Mouse (Mus musculus) midbrain, embryonic 12.5 days (tissue): ENCODE measurements around the gene Gm8994. TPM values are rescaled to one million over a fixed set of nuclear protein-coding genes. Genes with fewer than 3 reads are reported as not detected.
"Not testable (repeated sequence)": the region's sequence is repeated elsewhere in the genome, so short reads cannot be mapped to it uniquely, and the experiment has no call there.

Experiments
- ATAC-seq: fragments of 200-750 bp; cut with Nextera tagmentation; 2 replicates; pipeline ENCODE4 v1.8.0; 2017; ENCODE audit warnings: low read depth, moderate TSS enrichment, moderate library complexity; ENCODE audit not compliant: low FRiP score
- H3K27ac ChIP-seq: fragments of 300-500 bp; sonication (generic); replicated peaks from 2 replicates; pipeline ENCODE4 v1.5.1; 2016; ENCODE audit warnings: mild to moderate bottlenecking
- H3K27me3 ChIP-seq: fragments of 300-500 bp; sonication (generic); 2 replicates; pipeline ENCODE4 v1.6.1; 2016; ENCODE audit warnings: mild to moderate bottlenecking
- H3K36me3 ChIP-seq: fragments of 300-500 bp; sonication (generic); 2 replicates; pipeline ENCODE4 v1.6.1; 2016
- H3K4me1 ChIP-seq: fragments of 300-500 bp; sonication (generic); 2 replicates; pipeline ENCODE4 v1.6.1; 2016
- H3K4me2 ChIP-seq: fragments of 300-500 bp; sonication (generic); replicated peaks from 2 replicates; pipeline ENCODE4 v1.6.1; 2016; ENCODE audit warnings: mild to moderate bottlenecking, moderate library complexity
- H3K4me3 ChIP-seq: fragments of 300-500 bp; sonication (generic); 2 replicates; pipeline ENCODE4 v1.5.1; 2016; ENCODE audit warnings: mild to moderate bottlenecking
- H3K9ac ChIP-seq: fragments of 300-500 bp; sonication (generic); replicated peaks from 2 replicates; pipeline ENCODE4 v1.6.1; 2016; ENCODE audit warnings: mild to moderate bottlenecking, moderate library complexity
- H3K9me3 ChIP-seq: fragments of 300-500 bp; sonication (generic); 2 replicates; pipeline ENCODE4 v1.6.1; 2016; ENCODE audit warnings: mild to moderate bottlenecking
- WGBS: fragments of 180-500 bp; shearing (Covaris S2); methylation state at CpG from one replicate; pipeline ENCODE4 v1.1.7; 2016; 5-methylcytosine and 5-hydroxymethylcytosine counted together
- polyA plus RNA-seq: library from polyadenylated mRNA; unstranded; fragments of >200 nt; fragmentation: Nextera tagmentation; extraction: Ambion mirVana; gene quantifications from 2 replicates; pipeline ENCODE4 v1.2.1, GENCODE M21; 2016

Gm8994 gene
- not detected in 2 replicates for polyA plus RNA-seq

- H3K27ac ChIP-seq, H3K9ac ChIP-seq, H3K4me2 ChIP-seq, H3K4me3 ChIP-seq, ATAC-seq, H3K9me3 ChIP-seq, H3K4me1 ChIP-seq, H3K36me3 ChIP-seq, H3K27me3 ChIP-seq: not testable (repeated sequence)
- 92% methylated on average over 4 of the region's 4 CpGs for WGBS
These were observed at the start of gene Gm8994 for GRCm38 (mm10) chr6:136327239-136327638. Gene Gm8994, plus strand, starts transcription at chr6:136327539.

GRCm38 (mm10) chr6:136277685-136278084 lies 49.7 kb upstream of the Gm8994 start:
- H3K9me3 ChIP-seq: no peaks in the 10 kb centered on the region

GRCm38 (mm10) chr6:136284565-136284964 lies 42.8 kb upstream of the Gm8994 start:
- Histone ChIP-seq H3K4me3 (no peak overlapping the region), H3K9me3 (no peaks in the 10 kb centered on the region), H3K4me2 (no peak overlapping the region), H3K4me1 (no peaks in the 10 kb centered on the region), H3K36me3 (no peaks in the 10 kb centered on the region), H3K27me3 (no peaks in the 10 kb centered on the region), H3K27ac (no peak overlapping the region), H3K9ac (no peak overlapping the region)
- no peak for ATAC-seq
- WGBS: 89% methylated on average over 8 of the region's 8 CpGs

More at GRCm38 (mm10) chr6:136277685-136278084, 49.7 kb upstream of the Gm8994 start:
- H3K36me3 ChIP-seq: no peaks in the 10 kb centered on the region
- no peak overlapping the region for H3K4me3 ChIP-seq
- WGBS: 85% methylated on average over 4 of the region's 4 CpGs
- no peak overlapping the region for H3K27ac ChIP-seq
- H3K27me3 ChIP-seq: no peaks in the 10 kb centered on the region
- ATAC-seq: no peak
- no peak overlapping the region for H3K4me2 ChIP-seq
- H3K4me1 ChIP-seq: no peaks in the 10 kb centered on the region
- H3K9ac ChIP-seq: no peak overlapping the region

- WGBS: 80% methylated on average over 11 of the region's 11 CpGs
- Histone ChIP-seq H3K9ac (no peak overlapping the region), H3K36me3 (no peaks in the 10 kb centered on the region), H3K9me3 (no peaks in the 10 kb centered on the region), H3K4me2 (no peak overlapping the region), H3K27me3 (no peaks in the 10 kb centered on the region), H3K4me1 (no peaks in the 10 kb centered on the region), H3K4me3 (no peak overlapping the region), H3K27ac (no peak overlapping the region)
- ATAC-seq: no peak
These were observed 41.2 kb upstream of the Gm8994 start for GRCm38 (mm10) chr6:136286180-136286579.

GRCm38 (mm10) chr6:136286589-136286988 lies 40.8 kb upstream of the Gm8994 start:
- Histone ChIP-seq H3K4me3 (no peak overlapping the region), H3K9ac (no peak overlapping the region), H3K27me3 (no peaks in the 10 kb centered on the region), H3K36me3 (no peaks in the 10 kb centered on the region), H3K9me3 (no peaks in the 10 kb centered on the region), H3K4me2 (no peak overlapping the region), H3K27ac (no peak overlapping the region), H3K4me1 (no peaks in the 10 kb centered on the region)
- no peak for ATAC-seq
- WGBS: 72% methylated on average over 4 of the region's 4 CpGs

- Histone ChIP-seq H3K27ac (no peak overlapping the region), H3K27me3 (no peaks in the 10 kb centered on the region), H3K4me1 (no peaks in the 10 kb centered on the region), H3K4me3 (no peak overlapping the region), H3K9ac (no peak overlapping the region), H3K9me3 (0 out of 2 replicates have a peak, but pooled peaks cover 3% of the 10 kb centered on the region), H3K36me3 (no peaks in the 10 kb centered on the region), H3K4me2 (no peak overlapping the region)
- ATAC-seq: no peak
- WGBS: 92% methylated on average over 3 of the region's 3 CpGs
These were observed 35.9 kb upstream of the Gm8994 start for GRCm38 (mm10) chr6:136291424-136291823.

GRCm38 (mm10) chr6:136291951-136292714 lies 35.2 kb upstream of the Gm8994 start:
- H3K9me3 ChIP-seq: 0 out of 2 replicates have a peak, but pooled peaks cover 3% of the 10 kb centered on the region
- no peak overlapping the region for H3K4me3 ChIP-seq
- no peak for ATAC-seq
- no peaks in the 10 kb centered on the region for H3K36me3 ChIP-seq
- H3K4me2 ChIP-seq: no peak overlapping the region
- H3K4me1 ChIP-seq: no peaks in the 10 kb centered on the region
- no peak overlapping the region for H3K27ac ChIP-seq
- 84% methylated on average over 11 of the region's 11 CpGs for WGBS
- H3K27me3 ChIP-seq: no peaks in the 10 kb centered on the region
- H3K9ac ChIP-seq: no peak overlapping the region

- H3K27ac ChIP-seq: no peak overlapping the region
- no peak for ATAC-seq
- H3K9ac ChIP-seq: no peak overlapping the region
- 90% methylated on average over 6 of the region's 6 CpGs for WGBS
- no peak overlapping the region for H3K4me2 ChIP-seq
- H3K4me3 ChIP-seq: no peak overlapping the region
- H3K27me3 ChIP-seq: no peaks in the 10 kb centered on the region
- no peaks in the 10 kb centered on the region for H3K36me3 ChIP-seq
- H3K9me3 ChIP-seq: 0 out of 2 replicates have a peak, but pooled peaks cover 3% of the 10 kb centered on the region
- H3K4me1 ChIP-seq: no peaks in the 10 kb centered on the region
These were observed 33.6 kb upstream of the Gm8994 start for GRCm38 (mm10) chr6:136293700-136294099.

GRCm38 (mm10) chr6:136295821-136296220 lies 31.5 kb upstream of the Gm8994 start:
- no peak overlapping the region for H3K9ac ChIP-seq
- H3K4me1 ChIP-seq: no peaks in the 10 kb centered on the region
- H3K27me3 ChIP-seq: no peaks in the 10 kb centered on the region
- no peak overlapping the region for H3K27ac ChIP-seq
- no peak for ATAC-seq
- WGBS: 78% methylated on average over 4 of the region's 4 CpGs
- no peaks in the 10 kb centered on the region for H3K36me3 ChIP-seq
- 0 out of 2 replicates have a peak, but pooled peaks cover 3% of the 10 kb centered on the region for H3K9me3 ChIP-seq
- H3K4me2 ChIP-seq: no peak overlapping the region
- no peak overlapping the region for H3K4me3 ChIP-seq

GRCm38 (mm10) chr6:136296251-136296650 lies 31.1 kb upstream of the Gm8994 start:
- no peak for ATAC-seq
- no peaks in the 10 kb centered on the region for H3K27me3 ChIP-seq

GRCm38 (mm10) chr6:136303514-136303913 lies 23.8 kb upstream of the Gm8994 start:
- no peaks in the 10 kb centered on the region for H3K9me3 ChIP-seq
- H3K4me1 ChIP-seq: peaks cover 6% of the 10 kb centered on the region; the same call in 1 of the 2 replicates
- no peak overlapping the region for H3K4me2 ChIP-seq
- no peak overlapping the region for H3K9ac ChIP-seq
- no peak for ATAC-seq
- H3K27ac ChIP-seq: no peak overlapping the region
- H3K36me3 ChIP-seq: no peaks in the 10 kb centered on the region
- H3K4me3 ChIP-seq: no peak overlapping the region
- H3K27me3 ChIP-seq: no peaks in the 10 kb centered on the region

More at GRCm38 (mm10) chr6:136296251-136296650, 31.1 kb upstream of the Gm8994 start:
- H3K27ac ChIP-seq: no peak overlapping the region
- no peak overlapping the region for H3K4me3 ChIP-seq
- WGBS: 85% methylated on average over 2 of the region's 2 CpGs
- 0 out of 2 replicates have a peak, but pooled peaks cover 3% of the 10 kb centered on the region for H3K9me3 ChIP-seq
- no peak overlapping the region for H3K4me2 ChIP-seq
- H3K9ac ChIP-seq: no peak overlapping the region
- no peaks in the 10 kb centered on the region for H3K4me1 ChIP-seq
- no peaks in the 10 kb centered on the region for H3K36me3 ChIP-seq

- WGBS: 71% methylated on average over 11 of the region's 11 CpGs
- no peak for ATAC-seq
- Histone ChIP-seq H3K27me3 (no peaks in the 10 kb centered on the region), H3K4me2 (no peak overlapping the region), H3K36me3 (no peaks in the 10 kb centered on the region), H3K4me1 (peaks cover 6% of the 10 kb centered on the region; the same call in 1 of the 2 replicates), H3K9ac (no peak overlapping the region), H3K9me3 (no peaks in the 10 kb centered on the region), H3K27ac (no peak overlapping the region), H3K4me3 (no peak overlapping the region)
These were observed 22.9 kb upstream of the Gm8994 start for GRCm38 (mm10) chr6:136304369-136304988.
